Mouse (Mus musculus) bone marrow, adult 2 months (tissue): ENCODE data around the gene S100a3.

Source experiments
- CTCF ChIP-seq: fragments of 200-500 bp; IDR thresholded peaks from 2 replicates; pipeline ENCODE4 v1.5.1; 2011; ENCODE audit warnings: low read length, control low read depth; ENCODE audit not compliant: control insufficient read depth, insufficient read depth
- POLR2A ChIP-seq: fragments of 200-500 bp; IDR thresholded peaks from 2 replicates; pipeline ENCODE4 v1.6.1; 2011; ENCODE audit warnings: low read depth, mild to moderate bottlenecking, control low read depth, low read length, borderline replicate concordance; ENCODE audit not compliant: control insufficient read depth

- TF ChIP-seq CTCF (no peak), POLR2A (no peak)
Measured at GRCm38 (mm10) chr3:90647291-90647690, 86.9 kb downstream of the S100a3 start.
